Mouse (Mus musculus) layer of hippocampus, adult 2 months (tissue): Measurements from ENCODE around the gene Cdk4. TPM values are rescaled to one million over a fixed set of nuclear protein-coding genes. Genes with fewer than 3 reads are reported as not detected.

Experiments used
- DNase-seq, 2 experiments: peaks; one replicate each; pipeline ENCODE4 v3.0.0; 2022; ENCODE audit warnings: low spot score in 2 of 2
- H3K27ac ChIP-seq: fragments of 200-600 bp; 2 replicates; pipeline ENCODE4 v1.8.1; 2022
- H3K4me3 ChIP-seq: fragments of 200-600 bp; 2 replicates; pipeline ENCODE4 v1.8.1; 2022; ENCODE audit warnings: mild to moderate bottlenecking
- CTCF ChIP-seq: fragments of 200-600 bp; conservative IDR thresholded peaks from 2 replicates; pipeline ENCODE4 v1.8.1; 2022; ENCODE audit warnings: antibody characterized with exemption, mild to moderate bottlenecking, moderate library complexity
- total RNA-seq, 2 experiments: library from RNA; stranded (reverse); gene quantifications; 2 replicates each; pipeline ENCODE4 v1.2.3; 2021

The Cdk4 gene
- total RNA-seq, 2 experiments from 2014 or later = 84.6 to 94.8 TPM

- DNase-seq = no peak
- Histone ChIP-seq H3K27ac (no peak overlapping the region), H3K4me3 (no peak overlapping the region)
- TF ChIP-seq CTCF = no peak
Measured at GRCm38 (mm10) chr10:127099191-127099590, 35.9 kb downstream of the Cdk4 start.

DNA sequence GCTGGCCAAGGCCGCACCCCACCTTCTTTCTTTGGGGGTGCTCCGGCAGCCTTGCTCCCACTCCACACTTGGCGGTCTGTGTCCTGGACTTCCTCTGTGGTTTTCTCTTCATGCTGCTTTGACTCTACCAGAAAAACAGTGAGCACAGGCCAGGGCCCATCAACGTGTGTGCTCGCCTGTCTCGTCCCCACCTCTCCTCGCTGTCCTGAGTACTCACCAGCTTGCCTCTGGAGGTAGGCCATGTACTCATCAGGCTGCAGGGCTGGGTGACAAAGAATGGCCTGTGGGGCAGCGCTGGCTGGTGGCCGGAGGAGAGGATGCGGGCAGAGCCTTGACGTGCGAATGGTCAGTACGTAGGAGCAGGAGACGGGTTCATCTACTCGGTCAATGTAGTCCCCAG, 36.5 kb downstream of the Cdk4 start:
- Histone ChIP-seq H3K27ac (no peak overlapping the region), H3K4me3 (no peak overlapping the region)
- no peak for TF ChIP-seq CTCF
- DNase-seq = no peak

- Histone ChIP-seq H3K4me3 (no peak overlapping the region), H3K27ac (no peak overlapping the region)
- no peak for DNase-seq
- TF ChIP-seq CTCF = no peak
Measured at GRCm38 (mm10) chr10:127100414-127100813, 37.1 kb downstream of the Cdk4 start.

GRCm38 (mm10) chr10:127101151-127101550, 37.8 kb downstream of the Cdk4 start:
- H3K4me3 ChIP-seq = no peak overlapping the region
- DNase-seq = no peak
- TF ChIP-seq CTCF = no peak
- no peak overlapping the region for H3K27ac ChIP-seq

GRCm38 (mm10) chr10:127103631-127104030, 40.3 kb downstream of the Cdk4 start:
- H3K4me3 ChIP-seq = no peak overlapping the region
- H3K27ac ChIP-seq = no peak overlapping the region
- DNase-seq = no peak
- TF ChIP-seq CTCF = no peak

DNA sequence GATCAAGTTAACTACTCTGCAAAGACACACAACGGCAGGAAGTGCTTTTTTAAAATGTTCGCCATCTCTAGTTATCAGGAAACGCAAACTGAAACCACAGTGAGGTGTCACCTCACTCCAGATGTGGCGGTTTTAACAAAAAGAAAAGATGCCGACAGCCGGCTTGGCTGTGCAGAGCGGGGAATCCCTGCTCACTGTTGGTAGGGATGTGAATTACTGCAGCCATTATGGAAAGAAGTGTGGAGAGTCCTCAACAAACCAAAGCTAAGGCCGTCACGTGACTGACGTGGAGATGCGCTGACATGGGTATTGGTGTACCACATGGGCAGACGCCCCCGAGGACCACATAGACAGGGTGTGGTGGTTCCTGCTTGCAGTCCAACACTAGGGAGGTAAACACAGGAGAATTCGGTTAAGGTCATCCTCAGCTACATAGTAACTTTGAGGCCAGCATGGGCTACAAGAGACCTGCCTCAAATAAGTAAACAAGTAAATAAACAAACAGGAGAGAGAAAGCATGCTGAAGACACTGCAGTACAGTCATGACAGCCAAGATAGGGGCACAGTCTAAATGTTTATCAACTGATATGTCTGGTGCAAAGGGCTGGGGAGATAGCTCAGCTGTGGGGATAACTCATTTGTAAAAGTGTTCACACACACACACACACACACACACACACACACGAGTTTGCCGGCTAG, 44.4 kb downstream of the Cdk4 start:
- no peak for DNase-seq
- Histone ChIP-seq H3K4me3 (no peak overlapping the region), H3K27ac (no peak overlapping the region)
- TF ChIP-seq CTCF = no peak

- TF ChIP-seq CTCF = no peak
- no peak overlapping the region for H3K4me3 ChIP-seq
- H3K27ac ChIP-seq = no peak overlapping the region
- no peak for DNase-seq
Measured at GRCm38 (mm10) chr10:127108262-127108583, 44.9 kb downstream of the Cdk4 start.

DNA sequence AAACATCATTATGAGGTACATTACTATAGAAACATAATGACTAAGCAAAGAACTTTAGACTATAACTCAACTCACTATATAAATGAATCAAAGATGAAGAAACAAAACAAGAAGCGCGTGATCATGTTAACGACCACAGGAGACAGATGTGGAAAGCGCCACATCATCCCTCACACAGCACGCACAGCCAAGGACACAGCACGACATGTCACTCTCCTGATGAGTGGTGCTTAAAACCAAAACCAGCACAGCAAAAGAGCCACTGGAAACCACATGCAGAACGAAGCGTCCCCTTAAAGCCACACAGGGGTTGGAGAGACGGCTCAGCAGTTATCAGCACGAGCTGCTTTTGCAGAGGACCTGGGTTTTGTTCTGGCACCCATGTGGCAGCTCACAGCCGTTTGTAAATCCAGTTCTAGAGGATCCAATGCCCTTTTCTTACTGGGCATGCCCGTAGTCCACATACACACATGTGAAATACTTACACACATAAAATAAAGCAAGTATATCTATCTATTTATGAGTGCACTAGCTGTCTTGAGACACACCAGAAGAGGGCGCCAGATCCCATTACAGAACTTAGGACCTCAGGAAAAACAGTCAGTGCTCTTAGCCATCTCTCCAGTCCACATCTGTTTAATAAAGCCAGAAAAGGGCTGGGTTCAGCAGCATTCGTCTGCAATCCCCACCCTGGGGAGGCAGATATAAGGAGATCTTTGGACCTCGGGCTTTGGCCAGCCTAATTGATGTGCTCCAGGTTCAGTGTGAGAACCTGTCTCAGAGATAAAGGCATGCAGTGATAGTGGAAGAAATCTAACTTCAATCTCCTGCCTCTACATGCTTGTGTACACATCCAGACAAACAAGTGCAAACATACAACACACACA, 47.9 kb downstream of the Cdk4 start:
- DNase-seq = no peak
- H3K27ac ChIP-seq = no peak overlapping the region
- no peak overlapping the region for H3K4me3 ChIP-seq
- peak; percentile 76 for TF ChIP-seq CTCF

GRCm38 (mm10) chr10:127114408-127114807, 51.1 kb downstream of the Cdk4 start:
- no peak for TF ChIP-seq CTCF
- no peak overlapping the region for H3K27ac ChIP-seq

GRCm38 (mm10) chr10:127115068-127115467, 51.7 kb downstream of the Cdk4 start:
- Histone ChIP-seq H3K4me3 (no peak overlapping the region), H3K27ac (no peak overlapping the region)
- peak; percentile 64 for TF ChIP-seq CTCF
- no peak for DNase-seq

More at GRCm38 (mm10) chr10:127114408-127114807, 51.1 kb downstream of the Cdk4 start:
- DNase-seq = no peak
- no peak overlapping the region for H3K4me3 ChIP-seq

Other genes with a start within 250 kb of the Cdk4 start
- 1 to 10 TPM; 9.0 to 10.0 TPM for gene Atp23, start 162.2 kb upstream of the Cdk4 start, total RNA-seq
- 100 to 1,000 TPM; 106 to 116 TPM for gene Ctdsp2, start 84.8 kb upstream of the Cdk4 start, total RNA-seq
- under 1 TPM; 0.32 to 0.87 TPM for gene Avil, start 62.8 kb upstream of the Cdk4 start, total RNA-seq
- gene Tsfm, start 32.7 kb upstream of the Cdk4 start, total RNA-seq = 10 to 100 TPM; 29.7 to 30.1 TPM
- 10 to 100 TPM; 12.7 to 14.0 TPM for gene Mettl1, start 22.1 kb upstream of the Cdk4 start, total RNA-seq
- under 1 TPM; 0.12 to 0.20 TPM for gene Eef1akmt3, start 22.0 kb upstream of the Cdk4 start, total RNA-seq
- gene Cyp27b1, start 15.3 kb upstream of the Cdk4 start, total RNA-seq = 1 to 10 TPM; 1.0 to 1.1 TPM
- gene March9, start 3.4 kb upstream of the Cdk4 start, total RNA-seq = 10 to 100 TPM; 19.8 TPM
- gene Tspan31, start 6.7 kb downstream of the Cdk4 start, total RNA-seq = 10 to 100 TPM; 57.2 to 62.1 TPM
- 100 to 1,000 TPM; 820 to 844 TPM for gene Agap2, start 11.8 kb downstream of the Cdk4 start, total RNA-seq
- gene Os9, start 57.6 kb downstream of the Cdk4 start, total RNA-seq = 100 to 1,000 TPM; 100 to 102 TPM
- 100 to 1,000 TPM; 116 to 123 TPM for gene B4galnt1, start 101.7 kb downstream of the Cdk4 start, total RNA-seq
- 10 to 100 TPM; 21.9 to 25.4 TPM for gene Slc26a10, start 117.1 kb downstream of the Cdk4 start, total RNA-seq
- gene Arhgef25, start 126.5 kb downstream of the Cdk4 start, total RNA-seq = 100 to 1,000 TPM; 395 to 408 TPM
- 100 to 1,000 TPM; 227 to 255 TPM for gene Dtx3, start 132.2 kb downstream of the Cdk4 start, total RNA-seq
- 10 to 100 TPM; 98.0 to 98.6 TPM for gene Pip4k2c, start 148.1 kb downstream of the Cdk4 start, total RNA-seq
- gene Kif5a, start 199.8 kb downstream of the Cdk4 start, total RNA-seq = 100 to 1,000 TPM; 715 to 773 TPM
- 100 to 1,000 TPM; 259 to 272 TPM for gene Dctn2, start 202.8 kb downstream of the Cdk4 start, total RNA-seq
- 10 to 100 TPM; 54.3 to 60.6 TPM for gene Mbd6, start 225.5 kb downstream of the Cdk4 start, total RNA-seq
- 10 to 100 TPM; 55.6 to 60.0 TPM for gene Mars, start 248.3 kb downstream of the Cdk4 start, total RNA-seq